Mouse (Mus musculus) forebrain, embryonic 13.5 days (tissue): ENCODE results near the gene Pcdh7. TPM values are rescaled to one million over a fixed set of nuclear protein-coding genes. Genes with fewer than 3 reads are reported as not detected.
"Not testable (repeated sequence)": the region's sequence is repeated elsewhere in the genome, so short reads cannot be mapped to it uniquely, and the experiment has no call there.

Source experiments
- ATAC-seq: fragments of 200-750 bp; cut with Nextera tagmentation; 2 replicates; pipeline ENCODE4 v1.8.0; 2017
- H3K27ac ChIP-seq: fragments of 300-500 bp; sonication (generic); 2 replicates; pipeline ENCODE4 v1.5.1; 2015; ENCODE audit warnings: inconsistent platforms, mild to moderate bottlenecking, moderate library complexity
- H3K27me3 ChIP-seq: fragments of 300-500 bp; sonication (generic); 2 replicates; pipeline ENCODE4 v1.6.1; 2015; ENCODE audit warnings: mild to moderate bottlenecking, inconsistent platforms
- H3K36me3 ChIP-seq: fragments of 300-500 bp; sonication (generic); 2 replicates; pipeline ENCODE4 v1.6.1; 2015; ENCODE audit warnings: mild to moderate bottlenecking, inconsistent platforms; ENCODE audit not compliant: poor library complexity, severe bottlenecking
- H3K4me1 ChIP-seq: fragments of 300-500 bp; sonication (generic); 2 replicates; pipeline ENCODE4 v1.6.1; 2015; ENCODE audit warnings: inconsistent platforms
- H3K4me2 ChIP-seq: fragments of 300-500 bp; sonication (generic); 2 replicates; pipeline ENCODE4 v1.6.1; 2015; ENCODE audit warnings: inconsistent platforms, mild to moderate bottlenecking, moderate library complexity
- H3K4me3 ChIP-seq: fragments of 300-500 bp; sonication (generic); 2 replicates; pipeline ENCODE4 v1.5.1; 2015; ENCODE audit warnings: mild to moderate bottlenecking, inconsistent platforms
- H3K9ac ChIP-seq: fragments of 300-500 bp; sonication (generic); 2 replicates; pipeline ENCODE4 v1.6.1; 2015; ENCODE audit warnings: mild to moderate bottlenecking, inconsistent platforms
- H3K9me3 ChIP-seq: fragments of 300-500 bp; sonication (generic); replicated peaks from 2 replicates; pipeline ENCODE4 v1.6.1; 2016; ENCODE audit warnings: inconsistent platforms
- WGBS: fragments of 180-500 bp; shearing (Covaris S2); methylation state at CpG from one replicate; pipeline ENCODE4 v1.1.7; 2015; 5-methylcytosine and 5-hydroxymethylcytosine counted together
- polyA plus RNA-seq: library from polyadenylated mRNA; unstranded; fragments of >200 nt; fragmentation: Nextera tagmentation; extraction: Ambion mirVana; gene quantifications from 2 replicates; pipeline ENCODE4 v1.2.1, GENCODE M21; 2015

The Pcdh7 gene
- 7.2 and 8.2 TPM in 2 replicates for polyA plus RNA-seq

- peak; percentile 28 for ATAC-seq
- peaks cover 26% of the 10 kb centered on the region for H3K4me1 ChIP-seq
These were observed at the start of gene Pcdh7 for GRCm38 (mm10) chr5:57717906-57718875. Gene Pcdh7, plus strand, starts transcription at chr5:57717967.

DNA sequence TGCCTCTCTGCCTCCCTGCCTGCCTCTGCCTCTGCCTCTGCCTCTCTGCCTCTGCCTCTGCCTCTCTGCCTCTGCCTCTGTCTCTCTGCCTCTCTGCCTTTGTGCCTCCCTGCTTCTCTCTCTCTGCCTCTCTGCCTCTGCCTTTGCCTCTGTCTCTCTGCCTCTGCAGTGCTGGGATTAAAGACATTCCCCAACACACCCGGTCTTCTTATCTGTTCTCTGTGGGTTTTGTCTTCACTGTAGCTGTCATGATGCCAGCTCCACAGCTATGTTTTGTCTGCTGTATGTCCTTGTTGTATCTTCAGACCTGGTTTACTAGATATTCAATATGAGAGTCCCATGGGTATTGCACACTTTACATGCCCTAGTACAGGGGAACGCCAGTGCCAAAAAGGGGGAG lies 40.8 kb upstream of the Pcdh7 start:
- H3K9me3 ChIP-seq, H3K4me3 ChIP-seq, ATAC-seq, H3K27me3 ChIP-seq, H3K36me3 ChIP-seq, H3K27ac ChIP-seq, H3K9ac ChIP-seq, H3K4me1 ChIP-seq, H3K4me2 ChIP-seq: not testable (repeated sequence)
- WGBS: 72% methylated on average over 2 of the region's 2 CpGs

More at GRCm38 (mm10) chr5:57717906-57718875, at the start of gene Pcdh7:
- Histone ChIP-seq H3K36me3 (no peaks in the 10 kb centered on the region), H3K9ac (peak within 1 kb of the TSS; percentile 75), H3K27ac (peak within 1 kb of the TSS; percentile 90), H3K9me3 (no peaks in the 10 kb centered on the region), H3K27me3 (peaks cover 13% of the 10 kb centered on the region), H3K4me3 (peak within 1 kb of the TSS; percentile 68), H3K4me2 (peak within 1 kb of the TSS; percentile 96)
- under 1% methylated on average over 70 of the region's 70 CpGs for WGBS

DNA sequence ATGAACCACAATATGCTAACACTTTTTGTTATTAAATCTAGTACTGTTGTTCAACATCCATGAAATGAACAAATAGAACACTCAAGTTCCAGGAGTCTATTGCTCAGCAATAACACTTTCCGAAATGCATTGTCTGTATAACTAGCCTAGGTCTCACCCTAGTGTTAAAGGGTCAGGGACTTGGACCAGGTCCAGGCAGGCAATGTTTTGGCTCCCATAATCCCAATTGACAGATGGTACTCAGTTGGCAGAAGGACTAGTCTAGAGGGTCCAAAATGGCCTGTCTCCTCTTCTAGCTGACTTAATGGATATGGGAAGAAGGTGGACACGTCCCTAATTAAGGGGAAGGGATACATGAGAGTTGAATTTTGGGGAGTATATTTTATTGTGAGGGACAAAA lies 9.4 kb upstream of the Pcdh7 start:
- no peaks in the 10 kb centered on the region for H3K4me1 ChIP-seq
- no peak overlapping the region for H3K4me3 ChIP-seq
- H3K4me2 ChIP-seq: no peak overlapping the region
- no peak overlapping the region for H3K27ac ChIP-seq
- no peaks in the 10 kb centered on the region for H3K9me3 ChIP-seq
- WGBS: 77% methylated on average over 2 of the region's 2 CpGs
- H3K9ac ChIP-seq: no peak overlapping the region
- no peak for ATAC-seq
- no peaks in the 10 kb centered on the region for H3K36me3 ChIP-seq
- H3K27me3 ChIP-seq: no peaks in the 10 kb centered on the region

GRCm38 (mm10) chr5:57713980-57714379 lies 3.8 kb upstream of the Pcdh7 start:
- H3K27me3 ChIP-seq: no peaks in the 10 kb centered on the region
- peak overlapping the region; percentile 27; the same call in 1 of the 2 replicates for H3K9ac ChIP-seq
- H3K9me3 ChIP-seq: no peaks in the 10 kb centered on the region
- H3K4me2 ChIP-seq: peak overlapping the region; percentile 96
- under 1% methylated on average over 10 of the region's 10 CpGs for WGBS
- H3K36me3 ChIP-seq: no peaks in the 10 kb centered on the region
- H3K4me1 ChIP-seq: no peaks in the 10 kb centered on the region
- H3K4me3 ChIP-seq: peak overlapping the region; percentile 68
- H3K27ac ChIP-seq: no peak overlapping the region
- no peak for ATAC-seq

- ATAC-seq: peak; percentile 45
- H3K4me1 ChIP-seq: peaks cover 7% of the 10 kb centered on the region
- H3K9ac ChIP-seq: peak overlapping the region; percentile 75
- no peaks in the 10 kb centered on the region for H3K9me3 ChIP-seq
- peak overlapping the region; percentile 68 for H3K4me3 ChIP-seq
- WGBS: under 1% methylated on average over 37 of the region's 45 CpGs
- H3K27me3 ChIP-seq: no peaks in the 10 kb centered on the region
- peak overlapping the region; percentile 90 for H3K27ac ChIP-seq
- H3K36me3 ChIP-seq: no peaks in the 10 kb centered on the region
- peak overlapping the region; percentile 96 for H3K4me2 ChIP-seq
These were observed 2.9 kb upstream of the Pcdh7 start for GRCm38 (mm10) chr5:57714621-57715523.

GRCm38 (mm10) chr5:57715524-57716400 lies 2.0 kb upstream of the Pcdh7 start:
- Histone ChIP-seq H3K4me3 (peak overlapping the region; percentile 68), H3K4me2 (peak overlapping the region; percentile 96), H3K27me3 (peaks cover 4% of the 10 kb centered on the region; the same call in 1 of the 2 replicates), H3K4me1 (peaks cover 15% of the 10 kb centered on the region), H3K27ac (peak overlapping the region; percentile 90), H3K36me3 (no peaks in the 10 kb centered on the region), H3K9ac (peak overlapping the region; percentile 75), H3K9me3 (no peaks in the 10 kb centered on the region)
- peak; percentile 66 for ATAC-seq
- WGBS: under 1% methylated on average over 53 of the region's 53 CpGs

GRCm38 (mm10) chr5:57716421-57717237 lies 1.1 kb upstream of the Pcdh7 start:
- H3K4me3 ChIP-seq: peak overlapping the region; percentile 68
- H3K27me3 ChIP-seq: peaks cover 10% of the 10 kb centered on the region; the same call in 1 of the 2 replicates
- peak overlapping the region; percentile 90 for H3K27ac ChIP-seq
- peaks cover 20% of the 10 kb centered on the region for H3K4me1 ChIP-seq
- H3K4me2 ChIP-seq: peak overlapping the region; percentile 96
- no peaks in the 10 kb centered on the region for H3K9me3 ChIP-seq
- WGBS: under 1% methylated on average over 29 of the region's 29 CpGs
- ATAC-seq: no peak; the same call in 1 of the 2 replicates
- H3K36me3 ChIP-seq: no peaks in the 10 kb centered on the region
- H3K9ac ChIP-seq: peak overlapping the region; percentile 75

DNA sequence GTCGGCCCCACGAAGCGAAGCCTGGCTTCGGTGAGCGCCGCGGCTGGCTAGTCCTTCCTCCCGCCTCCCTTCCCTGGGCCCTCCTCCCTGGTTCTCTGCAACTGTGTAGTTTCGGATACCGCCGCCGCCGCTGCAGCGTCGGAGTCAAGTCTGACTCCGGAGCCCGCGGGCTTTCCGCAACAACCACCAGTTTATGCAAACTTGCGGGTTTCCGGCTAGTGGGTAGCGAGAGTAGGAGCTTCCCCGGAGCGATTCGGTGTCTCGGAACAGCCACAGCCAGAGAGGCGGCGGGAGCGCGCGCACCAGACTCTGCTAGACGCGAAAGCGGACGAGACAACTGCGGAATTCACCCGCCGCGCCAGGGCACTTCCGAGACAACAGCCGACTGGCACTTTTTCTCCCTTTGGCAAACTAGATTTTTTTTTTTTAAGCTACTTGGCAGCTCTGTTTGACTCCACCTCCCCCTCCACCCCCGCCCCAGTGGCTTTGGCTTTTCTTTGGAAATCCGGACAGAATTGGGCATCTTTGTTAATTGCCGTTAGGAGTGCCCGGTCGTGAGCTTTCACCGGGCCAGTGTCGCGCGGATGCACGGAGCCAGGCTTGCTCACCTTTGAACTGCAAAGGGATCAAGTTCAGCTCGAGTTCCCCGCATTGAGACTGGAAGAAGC lies 395 bp upstream of the Pcdh7 start:
- Histone ChIP-seq H3K36me3 (no peaks in the 10 kb centered on the region), H3K9ac (peak overlapping the region; percentile 75), H3K27ac (peak overlapping the region; percentile 90), H3K4me1 (peaks cover 26% of the 10 kb centered on the region), H3K27me3 (peaks cover 13% of the 10 kb centered on the region), H3K9me3 (no peaks in the 10 kb centered on the region), H3K4me3 (peak overlapping the region; percentile 68), H3K4me2 (peak overlapping the region; percentile 96)
- WGBS: under 1% methylated on average over 52 of the region's 53 CpGs
- peak; percentile 11; the same call in 1 of the 2 replicates for ATAC-seq

- no peak for ATAC-seq
- Histone ChIP-seq H3K27ac (peak overlapping the region; percentile 63), H3K36me3 (no peaks in the 10 kb centered on the region), H3K4me1 (peaks cover 26% of the 10 kb centered on the region), H3K9me3 (no peaks in the 10 kb centered on the region), H3K9ac (peak overlapping the region; percentile 75), H3K4me2 (peak overlapping the region; percentile 96), H3K27me3 (peaks cover 13% of the 10 kb centered on the region), H3K4me3 (peak overlapping the region; percentile 68)
- WGBS: under 1% methylated on average over 52 of the region's 54 CpGs
These were observed 1.3 kb downstream of the Pcdh7 start for GRCm38 (mm10) chr5:57718876-57719593.
